Mouse (Mus musculus) liver, postnatal 0 days (tissue): Measurements from ENCODE around the gene Sergef. TPM values are rescaled to one million over a fixed set of nuclear protein-coding genes. Genes with fewer than 3 reads are reported as not detected.

Experiments
- ATAC-seq: fragments of 200-750 bp; cut with Nextera tagmentation; 2 replicates; pipeline ENCODE4 v1.8.0; 2017; ENCODE audit warnings: mild to moderate bottlenecking, moderate library complexity
- DNase-seq: peaks from one replicate; pipeline ENCODE4 v3.0.0-alpha.2; 2016
- H3K27ac ChIP-seq: fragments of 300-500 bp; sonication (generic); 2 replicates; pipeline ENCODE4 v1.5.1; 2014; ENCODE audit warnings: antibody characterized with exemption, moderate library complexity, mild to moderate bottlenecking, low read depth
- H3K27me3 ChIP-seq: fragments of 300-500 bp; sonication (generic); 2 replicates; pipeline ENCODE4 v1.6.1; 2014; ENCODE audit warnings: low read length, control low read depth, mixed read lengths; ENCODE audit not compliant: insufficient read depth
- H3K36me3 ChIP-seq: fragments of 300-500 bp; sonication (generic); replicated peaks from 2 replicates; pipeline ENCODE4 v1.6.1; 2014; ENCODE audit warnings: mild to moderate bottlenecking, control low read depth, low read length, moderate library complexity, mixed read lengths; ENCODE audit not compliant: insufficient read depth
- H3K4me1 ChIP-seq: fragments of 300-500 bp; sonication (generic); 2 replicates; pipeline ENCODE4 v1.6.1; 2014; ENCODE audit warnings: antibody characterized with exemption, mild to moderate bottlenecking, control low read depth; ENCODE audit not compliant: insufficient read depth
- H3K4me2 ChIP-seq: fragments of 300-500 bp; sonication (generic); 2 replicates; pipeline ENCODE4 v1.6.1; 2014; ENCODE audit warnings: low read depth, mild to moderate bottlenecking, low read length, moderate library complexity, mixed read lengths
- H3K4me3 ChIP-seq: fragments of 300-500 bp; sonication (generic); 2 replicates; pipeline ENCODE4 v1.5.1; 2014; ENCODE audit warnings: low read depth, low read length
- H3K9ac ChIP-seq: fragments of 300-500 bp; sonication (generic); replicated peaks from 2 replicates; pipeline ENCODE4 v1.6.1; 2014; ENCODE audit warnings: mild to moderate bottlenecking, moderate library complexity
- H3K9me3 ChIP-seq: fragments of 300-500 bp; sonication (generic); 2 replicates; pipeline ENCODE4 v1.6.1; 2016; ENCODE audit warnings: mild to moderate bottlenecking, control low read depth, low read length, mixed read lengths
- CTCF ChIP-seq: sonication (generic); IDR thresholded peaks from 2 replicates; pipeline ENCODE4 v1.5.1; 2016; ENCODE audit warnings: antibody characterized with exemption, low read depth
- EP300 ChIP-seq: IDR thresholded peaks from 2 replicates; pipeline ENCODE4 v1.6.1; 2016; ENCODE audit warnings: antibody characterized with exemption, low read depth, mild to moderate bottlenecking
- WGBS: fragments of 180-500 bp; shearing (Covaris S2); extraction: QIAGEN DNeasy Blood & Tissue Kit; methylation state at CpG from one replicate; pipeline ENCODE4 v1.1.7; 2014; ENCODE audit not compliant: insufficient replicate concordance; 5-methylcytosine and 5-hydroxymethylcytosine counted together
- polyA plus RNA-seq: library from polyadenylated mRNA; unstranded; fragments of >200 nt; fragmentation: Nextera tagmentation; extraction: Ambion mirVana; gene quantifications from 2 replicates; pipeline ENCODE4 v1.2.1, GENCODE M21; 2015

Sergef gene
- polyA plus RNA-seq, 1 experiment from 2014 or later = 4.3 TPM

DNA sequence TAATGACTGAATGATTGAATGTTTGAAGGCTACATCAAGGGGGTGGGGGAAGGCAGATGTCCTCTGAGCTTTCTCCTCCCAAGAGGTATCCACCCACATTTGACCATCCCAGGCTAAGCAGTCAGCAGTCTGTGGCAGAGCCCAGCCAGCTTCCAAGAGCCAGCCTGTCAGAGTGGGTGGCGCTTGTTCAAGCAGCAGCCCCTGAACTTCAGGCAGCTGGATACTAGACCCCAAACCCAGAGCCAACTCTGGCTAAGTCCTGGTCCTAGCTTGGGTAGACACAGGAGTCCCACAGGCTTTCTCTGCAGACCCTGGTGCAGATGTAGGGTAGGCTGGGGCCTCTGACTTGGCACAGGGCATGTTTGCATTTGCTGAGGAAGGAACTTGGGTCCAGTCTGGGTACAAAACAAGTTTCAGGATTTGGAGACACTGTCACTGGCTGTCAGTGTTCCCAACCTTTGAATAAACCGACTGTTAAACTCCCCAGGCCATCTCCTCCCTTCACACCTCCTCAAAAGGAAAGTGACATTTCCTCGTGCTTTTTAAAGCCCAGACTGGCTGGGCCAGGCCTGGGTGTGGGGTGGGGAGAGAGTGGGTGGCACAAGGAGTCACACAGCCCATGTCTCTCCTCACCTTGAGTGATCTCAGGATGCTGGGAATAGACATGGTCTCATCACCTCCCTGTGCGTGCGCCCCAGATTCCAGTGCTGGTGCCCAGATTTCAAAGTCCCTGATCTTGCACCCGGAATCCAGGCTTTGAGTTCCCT lies 225.5 kb downstream of the Sergef start:
- DNase-seq (no peak), ATAC-seq (no peak)
- Histone ChIP-seq H3K9me3 (no peaks in the 10 kb centered on the region), H3K4me2 (no peak overlapping the region), H3K27me3 (no peaks in the 10 kb centered on the region), H3K9ac (no peak overlapping the region), H3K36me3 (no peaks in the 10 kb centered on the region), H3K27ac (no peak overlapping the region), H3K4me3 (no peak overlapping the region), H3K4me1 (no peaks in the 10 kb centered on the region)
- 66% methylated on average over 6 of the region's 6 CpGs for WGBS
- TF ChIP-seq CTCF = no peak
- no peak for TF ChIP-seq EP300

DNA sequence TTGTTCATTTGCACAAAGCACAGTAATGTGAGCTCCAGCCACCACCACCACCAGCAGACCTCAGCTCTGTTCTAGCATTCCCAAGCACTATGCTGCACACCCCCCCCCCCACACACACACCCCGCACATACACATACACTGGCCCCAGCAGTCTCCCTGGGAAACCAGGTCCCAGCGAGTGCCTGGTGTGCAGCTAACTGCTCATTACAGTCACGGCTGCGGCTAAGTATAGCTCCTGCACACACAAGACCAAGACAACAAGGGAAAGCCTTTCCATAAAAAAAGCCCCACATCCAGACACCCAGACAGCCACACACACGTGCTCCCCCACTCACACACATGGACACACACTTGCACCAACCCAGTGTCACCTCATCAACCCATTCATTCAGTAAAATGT lies 226.8 kb downstream of the Sergef start:
- Histone ChIP-seq H3K4me2 (no peak overlapping the region), H3K27ac (no peak overlapping the region), H3K9me3 (no peaks in the 10 kb centered on the region), H3K27me3 (no peaks in the 10 kb centered on the region), H3K4me1 (no peaks in the 10 kb centered on the region), H3K36me3 (no peaks in the 10 kb centered on the region), H3K4me3 (no peak overlapping the region), H3K9ac (no peak overlapping the region)
- WGBS = 73% methylated on average over 5 of the region's 5 CpGs
- DNase-seq = no peak
- TF ChIP-seq EP300 = no peak
- no peak for TF ChIP-seq CTCF
- no peak for ATAC-seq

DNA sequence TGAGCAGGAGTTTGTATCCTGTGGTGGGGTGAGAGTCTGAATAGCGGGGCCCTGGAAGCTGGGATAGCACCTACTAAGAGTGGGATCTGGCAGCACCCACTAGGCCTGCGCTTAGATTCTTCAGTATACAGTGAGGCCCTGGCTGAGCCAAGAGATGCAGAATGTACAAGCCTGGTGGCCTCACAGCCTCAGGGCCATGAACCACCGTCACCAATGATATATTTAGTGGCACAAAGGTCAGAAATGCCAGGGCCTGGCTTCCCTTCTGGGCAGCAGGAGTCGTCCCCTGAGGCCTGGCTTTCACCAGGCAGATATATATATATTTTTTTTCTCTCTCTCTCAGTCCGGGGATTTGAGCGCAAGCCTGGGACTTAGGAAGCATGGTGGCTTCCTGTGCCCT lies 228.9 kb downstream of the Sergef start:
- Histone ChIP-seq H3K4me1 (no peaks in the 10 kb centered on the region), H3K4me3 (no peak overlapping the region), H3K9ac (no peak overlapping the region), H3K27ac (no peak overlapping the region), H3K9me3 (no peaks in the 10 kb centered on the region), H3K36me3 (no peaks in the 10 kb centered on the region), H3K27me3 (no peaks in the 10 kb centered on the region), H3K4me2 (no peak overlapping the region)
- 68% methylated on average over 6 of the region's 6 CpGs for WGBS
- DNase-seq (no peak), ATAC-seq (no peak)
- TF ChIP-seq EP300 = no peak
- no peak for TF ChIP-seq CTCF

GRCm38 (mm10) chr7:46409204-46409789 lies 230.3 kb downstream of the Sergef start:
- ATAC-seq = peak; percentile 36
- WGBS = 24% methylated on average over 12 of the region's 12 CpGs
- Histone ChIP-seq H3K9ac (no peak overlapping the region), H3K36me3 (no peaks in the 10 kb centered on the region), H3K27me3 (no peaks in the 10 kb centered on the region), H3K9me3 (no peaks in the 10 kb centered on the region), H3K4me2 (no peak overlapping the region), H3K27ac (no peak overlapping the region), H3K4me1 (no peaks in the 10 kb centered on the region), H3K4me3 (no peak overlapping the region)
- no peak for TF ChIP-seq CTCF
- no peak for TF ChIP-seq EP300
- DNase-seq = peak; percentile 33

DNA sequence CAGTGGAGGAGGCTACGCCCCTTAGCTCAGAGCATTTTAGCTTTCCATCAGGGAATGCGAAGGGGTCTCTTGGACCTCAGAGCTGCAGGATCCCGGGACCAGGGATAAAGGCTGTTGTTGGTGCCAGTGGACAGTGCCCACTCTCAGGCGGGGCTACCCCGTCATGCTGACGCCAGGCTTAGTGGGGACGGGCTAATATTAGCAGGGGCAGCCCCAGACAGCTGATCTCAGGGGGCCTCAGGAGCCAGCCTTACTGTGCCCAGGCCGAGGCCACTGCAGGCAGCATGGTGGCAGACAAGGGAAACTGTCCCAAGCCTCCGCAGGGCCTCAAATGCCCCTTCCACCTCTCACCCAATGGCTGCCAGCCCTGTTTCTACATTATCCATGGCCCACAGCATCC lies 231.0 kb downstream of the Sergef start:
- H3K27ac ChIP-seq = no peak overlapping the region
- H3K36me3 ChIP-seq = no peaks in the 10 kb centered on the region
- H3K9me3 ChIP-seq = no peaks in the 10 kb centered on the region
- TF ChIP-seq CTCF (no peak), EP300 (no peak)
- DNase-seq (no peak), ATAC-seq (no peak)
- no peak overlapping the region for H3K9ac ChIP-seq
- no peaks in the 10 kb centered on the region for H3K27me3 ChIP-seq
- H3K4me2 ChIP-seq = no peak overlapping the region
- 85% methylated on average over 9 of the region's 9 CpGs for whole genome bisulfite sequencing
- H3K4me3 ChIP-seq = no peak overlapping the region
- H3K4me1 ChIP-seq = no peaks in the 10 kb centered on the region

DNA sequence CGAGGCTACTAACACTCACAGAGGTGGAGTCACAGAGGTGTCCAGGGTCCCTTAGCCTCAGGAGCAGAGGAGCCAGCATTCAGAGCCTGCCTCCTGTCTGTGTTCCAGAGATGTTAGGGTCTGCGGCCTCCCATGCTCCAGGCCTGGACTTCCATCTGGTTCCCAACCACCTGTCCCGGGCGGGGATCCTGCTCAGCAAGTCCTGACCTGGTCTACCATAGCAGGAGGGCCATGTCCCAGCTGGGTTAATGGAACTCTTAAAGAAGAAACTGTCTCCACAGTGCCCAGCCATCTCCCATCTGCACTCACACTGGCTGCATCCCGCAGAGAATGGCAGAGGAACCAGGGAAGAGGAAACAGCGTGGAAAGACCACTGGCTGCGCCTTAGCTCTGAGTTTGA lies 234.9 kb downstream of the Sergef start:
- 0 out of 2 replicates have a peak, but pooled peaks cover 5% of the 10 kb centered on the region for H3K27me3 ChIP-seq
- H3K4me1 ChIP-seq = no peaks in the 10 kb centered on the region
- H3K27ac ChIP-seq = no peak overlapping the region
- H3K36me3 ChIP-seq = no peaks in the 10 kb centered on the region
- H3K9ac ChIP-seq = no peak overlapping the region
- 83% methylated on average over 7 of the region's 7 CpGs for WGBS
- TF ChIP-seq CTCF (no peak), EP300 (no peak)
- DNase-seq = no peak
- no peaks in the 10 kb centered on the region for H3K9me3 ChIP-seq
- no peak overlapping the region for H3K4me2 ChIP-seq
- ATAC-seq = no peak
- H3K4me3 ChIP-seq = no peak overlapping the region
